Mouse (Mus musculus): ENCODE measurements around the gene Unc79. TPM values are rescaled to one million over a fixed set of nuclear protein-coding genes. Genes with fewer than 3 reads are reported as not detected.

Unc79 gene
- polyA plus RNA-seq, 1 experiment from 2014 or later = 0.17 TPM

DNA sequence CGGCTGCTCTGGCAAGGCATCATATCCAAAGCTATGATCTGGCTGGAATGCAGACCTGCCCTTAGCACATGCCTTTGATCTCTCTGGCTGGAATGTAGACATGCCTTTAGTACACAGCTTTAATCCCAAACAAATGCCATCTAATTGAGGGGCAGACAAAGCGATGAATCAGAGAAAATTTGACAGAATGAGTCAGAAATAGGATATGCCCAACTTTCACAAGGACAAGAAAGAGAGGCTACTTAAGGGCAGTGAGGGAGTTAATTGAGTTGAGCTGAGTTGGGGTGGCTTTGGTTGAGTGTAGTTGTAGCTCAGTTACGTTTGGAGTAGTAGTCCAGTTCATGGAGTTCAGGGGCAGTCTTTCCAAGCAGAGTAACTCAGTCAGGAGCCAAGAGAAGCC lies 12.4 kb downstream of the Unc79 start:
- H3K4me2 ChIP-seq (replicated peaks; ENCODE audit: low read depth) = no peak overlapping the region
- H3K9ac ChIP-seq (ENCODE audit: low read length) = no peak overlapping the region
- H3K4me3 ChIP-seq (ENCODE audit: low read depth, low read length) = no peak overlapping the region
- no peaks in the 10 kb centered on the region for H3K36me3 ChIP-seq (ENCODE audit: control insufficient read depth, insufficient read depth, low read length)
- ATAC-seq (ENCODE audit: low FRiP score, low TSS enrichment) (no peak), DNase-seq (ENCODE audit: low spot score) (no peak)
- no peaks in the 10 kb centered on the region for H3K9me3 ChIP-seq (ENCODE audit: control insufficient read depth, low read length)
- no peak for TF ChIP-seq EP300 (optimal IDR thresholded peaks at IDR 0.05)
- H3K27ac ChIP-seq (replicated peaks) = no peak overlapping the region
- no peaks in the 10 kb centered on the region for H3K4me1 ChIP-seq (replicated peaks; ENCODE audit: control insufficient read depth, insufficient read depth)
- H3K27me3 ChIP-seq (ENCODE audit: control insufficient read depth, insufficient read depth, low read length) = no peaks in the 10 kb centered on the region
- WGBS = 30% methylated on average over 3 of the region's 3 CpGs

DNA sequence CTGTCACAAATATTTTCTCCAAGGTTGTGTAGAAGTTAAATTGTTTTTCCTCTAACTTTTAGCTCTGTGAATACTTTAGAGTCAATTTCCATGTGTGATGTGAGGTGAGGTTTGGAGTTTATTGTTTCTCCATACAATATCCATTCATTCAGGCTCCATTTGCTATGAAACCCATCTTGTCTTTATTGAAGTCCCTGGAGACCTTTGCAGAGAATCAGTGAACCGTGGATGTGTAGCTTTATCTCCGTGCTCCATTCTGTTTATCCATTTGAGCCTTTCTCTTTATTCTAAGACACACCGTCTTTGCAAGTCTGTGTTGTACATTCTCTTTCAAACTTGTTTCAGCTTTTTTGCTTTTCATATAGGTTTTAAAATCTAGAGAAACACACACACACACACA lies 15.8 kb downstream of the Unc79 start:
- H3K4me2 ChIP-seq (replicated peaks; ENCODE audit: low read depth) = no peak overlapping the region
- whole genome bisulfite sequencing = 72% methylated on average over 3 of the region's 3 CpGs
- H3K9ac ChIP-seq (ENCODE audit: low read length) = no peak overlapping the region
- H3K36me3 ChIP-seq (ENCODE audit: control insufficient read depth, insufficient read depth, low read length) = no peaks in the 10 kb centered on the region
- TF ChIP-seq CTCF (IDR thresholded peaks at IDR 0.05; ENCODE audit: low read depth) (no peak), EP300 (optimal IDR thresholded peaks at IDR 0.05) (no peak)
- ATAC-seq (ENCODE audit: low FRiP score, low TSS enrichment) (no peak), DNase-seq (ENCODE audit: low spot score) (no peak)
- no peaks in the 10 kb centered on the region for H3K4me1 ChIP-seq (replicated peaks; ENCODE audit: control insufficient read depth, insufficient read depth)
- no peak overlapping the region for H3K4me3 ChIP-seq (ENCODE audit: low read depth, low read length)
- no peak overlapping the region for H3K27ac ChIP-seq (replicated peaks)
- H3K9me3 ChIP-seq (ENCODE audit: control insufficient read depth, low read length) = no peaks in the 10 kb centered on the region
- no peaks in the 10 kb centered on the region for H3K27me3 ChIP-seq (ENCODE audit: control insufficient read depth, insufficient read depth, low read length)

- Histone ChIP-seq H3K27me3 (ENCODE audit: control insufficient read depth, insufficient read depth, low read length) (no peaks in the 10 kb centered on the region), H3K4me3 (ENCODE audit: low read depth, low read length) (no peak overlapping the region), H3K27ac (replicated peaks) (no peak overlapping the region), H3K36me3 (ENCODE audit: control insufficient read depth, insufficient read depth, low read length) (no peaks in the 10 kb centered on the region), H3K9ac (ENCODE audit: low read length) (no peak overlapping the region), H3K9me3 (ENCODE audit: control insufficient read depth, low read length) (no peaks in the 10 kb centered on the region), H3K4me2 (replicated peaks; ENCODE audit: low read depth) (no peak overlapping the region), H3K4me1 (replicated peaks; ENCODE audit: control insufficient read depth, insufficient read depth) (no peaks in the 10 kb centered on the region)
- 50% methylated on average over 4 of the region's 4 CpGs for WGBS
- TF ChIP-seq CTCF (IDR thresholded peaks at IDR 0.05; ENCODE audit: low read depth) (no peak), EP300 (optimal IDR thresholded peaks at IDR 0.05) (no peak)
- DNase-seq (ENCODE audit: low spot score) (no peak), ATAC-seq (ENCODE audit: low FRiP score, low TSS enrichment) (no peak)
Measured at GRCm38 (mm10) chr12:102980584-102980983, 31.9 kb downstream of the Unc79 start.

GRCm38 (mm10) chr12:102981543-102981942 lies 32.9 kb downstream of the Unc79 start:
- no peak for TF ChIP-seq EP300 (optimal IDR thresholded peaks at IDR 0.05)
- TF ChIP-seq CTCF (IDR thresholded peaks at IDR 0.05; ENCODE audit: low read depth) = no peak
- Histone ChIP-seq H3K27me3 (ENCODE audit: control insufficient read depth, insufficient read depth, low read length) (no peaks in the 10 kb centered on the region), H3K9me3 (ENCODE audit: control insufficient read depth, low read length) (no peaks in the 10 kb centered on the region), H3K4me3 (ENCODE audit: low read depth, low read length) (no peak overlapping the region), H3K27ac (replicated peaks) (no peak overlapping the region), H3K36me3 (ENCODE audit: control insufficient read depth, insufficient read depth, low read length) (no peaks in the 10 kb centered on the region), H3K4me2 (replicated peaks; ENCODE audit: low read depth) (no peak overlapping the region), H3K9ac (ENCODE audit: low read length) (no peak overlapping the region), H3K4me1 (replicated peaks; ENCODE audit: control insufficient read depth, insufficient read depth) (no peaks in the 10 kb centered on the region)
- DNase-seq (ENCODE audit: low spot score) (no peak), ATAC-seq (ENCODE audit: low FRiP score, low TSS enrichment) (no peak)
- 95% methylated on average over 3 of the region's 3 CpGs for WGBS

GRCm38 (mm10) chr12:102985401-102985800 lies 36.7 kb downstream of the Unc79 start:
- H3K4me1 ChIP-seq (replicated peaks; ENCODE audit: control insufficient read depth, insufficient read depth) = no peaks in the 10 kb centered on the region
- H3K9me3 ChIP-seq (ENCODE audit: control insufficient read depth, low read length) = no peaks in the 10 kb centered on the region
- no peak overlapping the region for H3K27ac ChIP-seq (replicated peaks)
- H3K36me3 ChIP-seq (ENCODE audit: control insufficient read depth, insufficient read depth, low read length) = no peaks in the 10 kb centered on the region
- TF ChIP-seq CTCF (IDR thresholded peaks at IDR 0.05; ENCODE audit: low read depth) (no peak), EP300 (optimal IDR thresholded peaks at IDR 0.05) (no peak)
- H3K27me3 ChIP-seq (ENCODE audit: control insufficient read depth, insufficient read depth, low read length) = no peaks in the 10 kb centered on the region
- H3K4me3 ChIP-seq (ENCODE audit: low read depth, low read length) = no peak overlapping the region
- H3K9ac ChIP-seq (ENCODE audit: low read length) = no peak overlapping the region
- no peak for ATAC-seq (ENCODE audit: low FRiP score, low TSS enrichment)
- no peak overlapping the region for H3K4me2 ChIP-seq (replicated peaks; ENCODE audit: low read depth)
- no peak for DNase-seq (ENCODE audit: low spot score)

GRCm38 (mm10) chr12:102987736-102988135 lies 39.1 kb downstream of the Unc79 start:
- H3K9ac ChIP-seq (ENCODE audit: low read length) = no peak overlapping the region
- WGBS = 71% methylated on average over 6 of the region's 6 CpGs
- TF ChIP-seq CTCF (IDR thresholded peaks at IDR 0.05; ENCODE audit: low read depth) (no peak), EP300 (optimal IDR thresholded peaks at IDR 0.05) (no peak)

More at GRCm38 (mm10) chr12:102987736-102988135, 39.1 kb downstream of the Unc79 start:
- H3K36me3 ChIP-seq (ENCODE audit: control insufficient read depth, insufficient read depth, low read length) = no peaks in the 10 kb centered on the region
- H3K4me2 ChIP-seq (replicated peaks; ENCODE audit: low read depth) = no peak overlapping the region
- no peak overlapping the region for H3K27ac ChIP-seq (replicated peaks)
- H3K9me3 ChIP-seq (ENCODE audit: control insufficient read depth, low read length) = no peaks in the 10 kb centered on the region
- DNase-seq (ENCODE audit: low spot score) = no peak
- no peak for ATAC-seq (ENCODE audit: low FRiP score, low TSS enrichment)
- no peak overlapping the region for H3K4me3 ChIP-seq (ENCODE audit: low read depth, low read length)
- H3K27me3 ChIP-seq (ENCODE audit: control insufficient read depth, insufficient read depth, low read length) = no peaks in the 10 kb centered on the region
- H3K4me1 ChIP-seq (replicated peaks; ENCODE audit: control insufficient read depth, insufficient read depth) = no peaks in the 10 kb centered on the region
